Mouse (Mus musculus): ENCODE results near the gene Fam124b. TPM values are rescaled to one million over a fixed set of nuclear protein-coding genes. Genes with fewer than 3 reads are reported as not detected.

Fam124b gene
- polyA plus RNA-seq (2012; rRNA removed) = 0.01 TPM in 1 of 2 replicates, not detected in the other

GRCm38 (mm10) chr1:80218268-80218667, at the start of gene Fam124b:
TSS of gene Fam124b (minus strand) at chr1:80218473.

Other genes starting within 250 kb of the Fam124b start
- 20.1 and 22.1 TPM in 2 replicates for gene Cul3, start 122.0 kb upstream of the Fam124b start, polyA plus RNA-seq (2012; rRNA removed)
- gene Gm45261, start 243.0 kb upstream of the Fam124b start, polyA plus RNA-seq (2012; rRNA removed) = not detected in 2 replicates